Comparison of ENCODE assay signal across 9 mouse cellular contexts in genomic region chr11:117939004-117939730, GRCm38 (mm10). TPM values are rescaled to one million over a fixed set of nuclear protein-coding genes. Genes with fewer than 3 reads are reported as not detected.
DNase-seq lines count a peak whose midpoint lies in the region; ATAC-seq and TF ChIP-seq lines count a peak whose summit lies in the region.
"Had no signal": no experiment of that assay in that cellular context is flagged by ENCODE, and none has a peak within 500 bp of the region (broad histone marks: within the 10 kb centered on the region; RNA-seq: fewer than 3 reads in every experiment).

No protein-coding gene starts in this region.

- no peak for ATAC-seq in kidney, embryonic 14.5 days (ENCODE audit: low FRiP score, low TSS enrichment)
- no peak for ATAC-seq in hindbrain, postnatal 0 days
- ATAC-seq in neural tube, embryonic 13.5 days (ENCODE audit: low read depth): no peak
- ATAC-seq: inflammation-experienced regulatory T-cells, adult 6 months had no signal

- H3K9ac ChIP-seq in kidney, embryonic 14.5 days (ENCODE audit: low read depth, low read length): no peak overlapping the region
- no peak overlapping the region for H3K9ac ChIP-seq in hindbrain, postnatal 0 days (replicated peaks; ENCODE audit: low read length)
- no peak overlapping the region for H3K9ac ChIP-seq in neural tube, embryonic 13.5 days

- no peak for TF ChIP-seq POLR2A in embryonic fibroblast, embryonic 13.5 days (IDR thresholded peaks at IDR 0.05; ENCODE audit: low read depth, low read length)

- H3K27me3 ChIP-seq in kidney, embryonic 14.5 days (ENCODE audit: control insufficient read depth, insufficient read depth, low read length): no peaks in the 10 kb centered on the region
- no peaks in the 10 kb centered on the region for H3K27me3 ChIP-seq in hindbrain, postnatal 0 days (ENCODE audit: insufficient read depth, low read length)
- peaks cover 11% of the 10 kb centered on the region; the same call in 1 of the 2 replicates for H3K27me3 ChIP-seq in neural tube, embryonic 13.5 days

- H3K9me3 ChIP-seq in kidney, embryonic 14.5 days (ENCODE audit: control insufficient read depth, low read length): no peaks in the 10 kb centered on the region
- H3K9me3 ChIP-seq in hindbrain, postnatal 0 days (ENCODE audit: low read length): no peaks in the 10 kb centered on the region
- no peaks in the 10 kb centered on the region for H3K9me3 ChIP-seq in neural tube, embryonic 13.5 days

- H3K4me3 ChIP-seq in kidney, embryonic 14.5 days (ENCODE audit: low read length): no peak overlapping the region
- no peak overlapping the region for H3K4me3 ChIP-seq in embryonic fibroblast, embryonic 13.5 days (ENCODE audit: insufficient read depth, low read length)
- H3K4me3 ChIP-seq in hindbrain, postnatal 0 days (ENCODE audit: low read length): no peak overlapping the region
- no peak overlapping the region for H3K4me3 ChIP-seq in neural tube, embryonic 13.5 days

- H3K4me1 ChIP-seq in kidney, embryonic 14.5 days (ENCODE audit: control insufficient read depth, insufficient read depth, low read length): peaks cover 44% of the 10 kb centered on the region
- peaks cover 38% of the 10 kb centered on the region for H3K4me1 ChIP-seq in embryonic fibroblast, embryonic 13.5 days (ENCODE audit: control insufficient read depth, insufficient read depth, low read length)
- peaks cover 20% of the 10 kb centered on the region for H3K4me1 ChIP-seq in hindbrain, postnatal 0 days (ENCODE audit: insufficient read depth, low read length)
- peaks cover 55% of the 10 kb centered on the region for H3K4me1 ChIP-seq in neural tube, embryonic 13.5 days (replicated peaks)

- H3K36me3 ChIP-seq in kidney, embryonic 14.5 days (ENCODE audit: control insufficient read depth, insufficient read depth, low read length): no peaks in the 10 kb centered on the region
- H3K36me3 ChIP-seq in hindbrain, postnatal 0 days (ENCODE audit: insufficient read depth, low read length): no peaks in the 10 kb centered on the region
- H3K36me3 ChIP-seq in neural tube, embryonic 13.5 days: no peaks in the 10 kb centered on the region

- no peak overlapping the region; the same call in 1 of the 2 replicates for H3K4me2 ChIP-seq in kidney, embryonic 14.5 days (replicated peaks; ENCODE audit: low read depth, low read length)
- H3K4me2 ChIP-seq in hindbrain, postnatal 0 days (ENCODE audit: low read depth, low read length): peak overlapping the region; percentile 29; the same call in 1 of the 2 replicates
- H3K4me2 ChIP-seq in neural tube, embryonic 13.5 days: peak overlapping the region; percentile 16

- DNase-seq in kidney, postnatal 25 days: no peak
- peak; percentile 30 for DNase-seq in hindbrain, postnatal 0 days (ENCODE audit: low spot score)
- DNase-seq in layer of hippocampus, adult 9-10 months (ENCODE audit: low spot score): no peak
- no peak for DNase-seq in spleen, adult 18-20 months
- no peak for DNase-seq in layer of hippocampus, postnatal 25 days (ENCODE audit: extremely low spot score in 1 of 2, low spot score in 1 of 2)

- TF ChIP-seq CTCF in embryonic fibroblast, embryonic 13.5 days (IDR thresholded peaks at IDR 0.05; ENCODE audit: borderline replicate concordance, insufficient read depth, low read length): no peak
- TF ChIP-seq CTCF in hindbrain, postnatal 0 days (IDR thresholded peaks at IDR 0.05; ENCODE audit: low read depth): no peak

- 48% methylated on average over 4 of the region's 4 CpGs for WGBS in kidney, embryonic 14.5 days
- WGBS in hindbrain, postnatal 0 days: 28% methylated on average over 4 of the region's 4 CpGs
- 23% methylated on average over 4 of the region's 4 CpGs for WGBS in neural tube, embryonic 13.5 days

- H3K27ac ChIP-seq in kidney, embryonic 14.5 days (ENCODE audit: low read depth, low read length): peak overlapping the region; percentile 74
- peak overlapping the region; percentile 28 for H3K27ac ChIP-seq in embryonic fibroblast, embryonic 13.5 days (ENCODE audit: insufficient read depth, low read length)
- peak overlapping the region; percentile 60 for H3K27ac ChIP-seq in hindbrain, postnatal 0 days
- peak overlapping the region; percentile 77 for H3K27ac ChIP-seq in neural tube, embryonic 13.5 days (replicated peaks)

RNA-seq across cellular contexts. Expression of gene Socs3, which starts 30.7 kb away (rescaled TPM):
- 6.7 and 9.6 TPM in 2 replicates for polyA plus RNA-seq in kidney, embryonic 14.5 days (2014; fragmentation: Nextera tagmentation; extraction: Ambion mirVana)
- polyA plus RNA-seq in embryonic fibroblast, embryonic 13.5 days (2011; ENCODE audit: insufficient read length, low read depth, missing spikeins): 15.2 and 31.9 TPM in 2 replicates
- 12.3 and 12.4 TPM in 2 replicates for total RNA-seq in hindbrain, postnatal 0 days (2014; rRNA removed)
- 6.0 and 7.0 TPM in 2 replicates for polyA plus RNA-seq in hindbrain, postnatal 0 days (2015; fragmentation: Nextera tagmentation; extraction: Ambion mirVana)
- polyA plus RNA-seq in neural tube, embryonic 13.5 days (2015; fragmentation: Nextera tagmentation; extraction: Ambion mirVana): 7.8 and 8.7 TPM in 2 replicates
- total RNA-seq in layer of hippocampus, postnatal 25 days (2021): 1 to 10 TPM; 1.3 to 1.8 TPM

RNA-seq across cellular contexts. Expression of gene Pgs1, which starts 46.9 kb away (rescaled TPM):
- polyA plus RNA-seq in kidney, embryonic 14.5 days (2014; fragmentation: Nextera tagmentation; extraction: Ambion mirVana): 30.0 and 37.5 TPM in 2 replicates
- 29.5 and 33.4 TPM in 2 replicates for polyA plus RNA-seq in embryonic fibroblast, embryonic 13.5 days (2011; ENCODE audit: insufficient read length, low read depth, missing spikeins)
- 72.7 and 85.0 TPM in 2 replicates for total RNA-seq in hindbrain, postnatal 0 days (2014; rRNA removed)
- 57.2 and 58.3 TPM in 2 replicates for polyA plus RNA-seq in hindbrain, postnatal 0 days (2015; fragmentation: Nextera tagmentation; extraction: Ambion mirVana)
- 46.9 and 49.0 TPM in 2 replicates for polyA plus RNA-seq in neural tube, embryonic 13.5 days (2015; fragmentation: Nextera tagmentation; extraction: Ambion mirVana)
- 10 to 100 TPM; 74.2 to 75.9 TPM for total RNA-seq in layer of hippocampus, postnatal 25 days (2021)
